Mouse (Mus musculus): ENCODE results near the gene Tstd1.

The Tstd1 gene

DNA sequence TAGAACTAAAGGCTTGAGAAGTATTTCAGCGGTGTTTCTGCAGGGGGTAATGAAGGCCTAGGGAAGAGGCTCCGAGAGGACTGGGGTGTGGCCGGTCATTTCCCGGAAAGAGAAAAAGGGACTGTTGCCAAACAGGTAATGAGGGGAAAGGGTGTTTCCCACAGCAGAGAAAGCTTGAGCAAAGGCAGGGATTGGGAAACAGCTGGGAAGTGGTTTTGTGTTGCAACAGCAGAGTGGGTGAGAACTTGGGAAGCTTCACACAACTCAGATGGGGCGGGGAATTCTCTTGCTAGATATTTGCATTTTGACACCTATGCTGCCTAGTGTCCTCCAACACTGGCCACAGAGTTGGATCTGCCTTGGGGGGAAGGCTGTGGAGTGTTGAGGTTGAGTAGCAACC is 34.3 kb downstream of the Tstd1 start:
- no peak for DNase-seq (ENCODE audit: extremely low spot score)

DNA sequence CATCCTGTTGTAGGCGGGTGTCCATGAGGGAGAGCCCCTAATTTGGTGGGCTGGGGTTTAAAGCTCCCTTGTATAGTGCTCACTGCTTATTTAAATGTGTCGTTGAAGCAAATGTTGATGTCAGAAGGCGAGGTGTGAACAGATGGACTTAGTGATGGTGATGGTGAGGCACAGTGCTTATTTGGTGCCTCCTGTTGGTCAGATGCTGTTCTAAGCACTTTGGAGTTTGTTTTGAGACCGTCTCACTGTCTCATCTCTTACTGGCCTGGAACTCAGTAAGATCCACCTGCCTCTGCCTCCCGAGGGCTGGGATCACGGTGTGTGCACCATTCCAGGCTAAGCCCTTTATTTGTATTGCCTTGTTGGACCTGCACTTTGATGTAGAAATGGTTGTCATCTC is 36.3 kb downstream of the Tstd1 start:
- DNase-seq (ENCODE audit: extremely low spot score): no peak

DNA sequence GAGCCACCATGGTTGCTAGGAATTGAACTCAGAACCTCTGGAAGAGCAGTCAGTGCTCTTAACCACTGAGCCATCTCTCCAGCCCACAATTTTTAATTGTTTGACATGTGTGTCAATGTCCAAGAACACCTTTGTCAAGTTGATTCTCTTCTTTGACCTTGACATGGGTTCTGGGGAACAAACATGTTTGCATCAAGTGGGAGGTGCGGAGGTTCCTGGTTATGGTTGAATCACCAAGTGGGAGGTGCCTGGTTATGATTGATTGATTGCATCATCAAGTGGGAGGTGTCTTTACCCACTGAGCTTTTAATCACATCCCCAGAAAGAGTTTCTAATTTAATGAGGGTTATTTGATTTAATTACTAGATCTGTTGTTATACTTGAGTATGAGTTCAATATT is 38.9 kb downstream of the Tstd1 start:
- DNase-seq (ENCODE audit: extremely low spot score): no peak

DNA sequence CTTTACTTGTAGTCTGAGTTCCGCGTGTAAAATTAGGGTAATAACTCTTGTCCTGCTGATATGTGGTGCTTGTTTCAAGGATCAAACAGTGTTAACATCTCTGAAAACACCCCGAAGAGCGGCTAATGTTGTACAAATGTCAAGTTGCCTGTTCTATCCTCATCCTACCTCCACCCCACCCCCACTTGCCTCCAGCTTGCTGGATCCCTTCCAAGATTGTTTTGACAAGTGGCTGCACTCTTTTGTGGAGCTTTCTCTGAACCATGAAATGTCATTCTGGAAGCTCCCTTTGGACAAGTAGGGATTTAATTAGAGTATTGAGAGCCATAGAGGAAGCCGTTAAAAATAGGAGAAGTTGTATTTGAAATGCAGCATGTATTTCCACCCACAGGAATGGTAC is 41.1 kb downstream of the Tstd1 start:
- no peak for DNase-seq (ENCODE audit: extremely low spot score)

DNA sequence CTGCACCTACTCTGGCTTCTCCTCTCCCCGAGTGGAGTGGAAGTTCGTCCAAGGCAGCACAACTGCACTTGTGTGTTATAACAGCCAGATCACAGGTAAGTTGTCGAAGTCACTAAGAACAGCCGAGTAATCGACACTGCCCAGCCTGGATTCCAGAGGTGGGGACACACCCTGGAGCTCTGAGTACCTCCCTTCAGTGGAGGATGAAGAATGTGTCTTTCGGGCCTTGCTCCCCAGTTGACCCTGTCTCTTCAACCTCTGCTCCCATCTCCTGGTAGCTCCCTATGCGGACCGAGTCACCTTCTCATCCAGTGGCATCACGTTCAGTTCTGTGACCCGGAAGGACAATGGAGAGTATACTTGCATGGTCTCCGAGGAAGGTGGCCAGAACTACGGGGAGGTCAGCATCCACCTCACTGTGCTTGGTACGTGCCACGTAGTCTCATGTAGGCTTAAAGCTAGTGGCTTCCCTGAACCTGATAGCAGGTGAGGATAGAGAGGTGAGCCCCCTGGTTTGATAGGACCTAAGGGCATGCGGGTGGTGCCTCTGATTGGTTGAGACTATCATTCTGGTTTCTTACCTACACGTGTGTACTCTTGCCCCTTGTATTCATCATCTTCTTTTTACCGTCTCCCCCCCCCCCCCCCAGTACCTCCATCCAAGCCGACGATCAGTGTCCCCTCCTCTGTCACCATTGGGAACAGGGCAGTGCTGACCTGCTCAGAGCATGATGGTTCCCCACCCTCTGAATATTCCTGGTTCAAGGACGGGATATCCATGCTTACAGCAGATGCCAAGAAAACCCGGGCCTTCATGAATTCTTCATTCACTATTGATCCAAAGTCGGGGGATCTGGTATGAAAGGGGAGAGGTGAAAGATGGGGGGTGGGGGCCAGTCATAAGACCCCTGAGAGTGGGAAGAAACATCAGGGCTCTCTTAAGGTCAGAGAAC is 42.2 kb downstream of the Tstd1 start:
- no peak for DNase-seq (ENCODE audit: extremely low spot score)

DNA sequence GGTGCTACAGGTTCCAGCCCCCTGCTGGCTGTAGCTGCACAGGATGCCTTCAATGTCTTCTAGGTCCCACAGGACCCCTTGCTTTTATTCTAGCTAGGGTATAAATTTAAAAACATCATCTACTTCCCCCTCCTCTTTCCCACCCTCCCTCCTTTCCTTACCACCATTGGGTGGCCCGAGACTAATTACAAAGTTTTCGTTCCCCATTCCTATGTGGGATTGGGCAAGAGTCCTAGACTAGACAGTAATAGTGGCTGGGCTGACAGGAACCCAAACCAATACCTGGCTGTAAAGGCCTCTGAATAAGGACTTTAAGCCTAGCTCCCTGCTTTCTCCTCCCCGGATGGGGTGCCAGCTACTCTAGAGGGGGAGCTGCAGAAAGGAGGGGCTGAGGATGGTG is 44.5 kb downstream of the Tstd1 start:
- no peak for DNase-seq (ENCODE audit: extremely low spot score)

DNA sequence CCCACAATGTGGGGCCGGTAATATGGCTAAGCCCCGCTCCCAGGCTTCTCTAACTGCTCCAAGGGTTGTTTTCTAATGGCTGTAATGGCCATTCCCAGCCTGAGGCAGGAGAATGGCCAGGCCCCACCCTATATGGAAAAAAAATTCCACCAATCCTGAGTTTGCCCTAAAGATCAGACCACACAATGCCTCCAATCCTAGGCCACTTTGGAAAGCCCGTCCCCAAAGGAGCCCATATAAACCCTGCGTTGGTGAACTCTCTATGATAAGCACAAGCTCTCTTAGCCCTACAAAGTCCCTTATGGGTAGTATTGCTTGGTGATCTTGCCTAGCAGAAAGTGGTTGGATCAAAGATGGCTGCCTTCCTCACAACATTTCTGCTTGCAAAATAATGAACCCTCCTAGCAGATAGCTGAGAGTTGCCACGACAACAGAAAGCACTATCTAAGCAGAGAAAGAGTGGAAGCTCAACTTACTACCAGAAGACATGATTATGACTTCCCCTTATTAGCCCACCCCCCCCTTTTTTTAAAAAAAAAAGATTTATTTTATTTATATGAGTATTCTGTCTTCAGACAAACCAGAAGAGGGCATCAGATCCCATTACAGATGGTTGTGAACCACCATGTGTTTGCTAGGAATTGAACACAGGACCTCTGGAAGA is 47.2 kb downstream of the Tstd1 start:
- no peak for DNase-seq (ENCODE audit: extremely low spot score)

DNA sequence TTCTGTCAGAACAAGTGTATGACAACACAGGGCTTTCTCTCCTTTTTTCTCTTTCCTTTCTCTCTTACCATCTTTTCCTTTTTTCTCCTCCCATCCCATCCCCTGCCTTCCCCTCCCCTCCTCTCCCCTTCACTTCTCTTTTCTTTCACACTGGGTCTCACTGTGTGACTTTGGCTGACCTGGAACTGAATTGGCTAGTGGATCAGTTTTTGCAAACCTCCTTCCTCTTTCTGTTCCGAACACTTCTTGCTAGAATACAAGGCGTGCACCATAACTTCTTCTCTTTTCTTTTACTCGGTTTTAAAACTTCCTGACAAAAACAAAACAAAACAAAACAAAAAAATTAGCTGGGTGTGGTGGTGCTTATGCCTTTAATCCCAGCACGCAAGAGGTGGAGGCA is 47.9 kb downstream of the Tstd1 start:
- no peak for DNase-seq (ENCODE audit: extremely low spot score)

DNA sequence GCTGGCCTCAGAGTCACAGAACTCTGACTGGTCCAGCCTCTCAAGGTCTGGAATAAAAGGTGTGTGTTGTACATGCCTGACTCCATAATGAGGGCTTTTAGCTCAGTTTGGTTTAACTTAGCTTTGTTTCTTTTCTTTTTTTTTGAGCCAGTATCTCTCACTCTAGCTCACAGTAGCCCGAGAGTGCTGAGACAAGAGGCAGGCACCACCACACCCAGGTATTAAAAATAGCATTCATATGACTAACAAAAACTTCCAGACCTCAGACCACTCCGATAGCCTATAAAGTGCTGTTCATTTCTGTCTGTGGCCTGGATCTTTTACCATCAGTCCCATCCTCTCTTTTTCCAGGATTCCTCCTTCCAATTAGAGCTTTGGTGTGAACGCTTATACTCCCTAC is 51.0 kb downstream of the Tstd1 start:
- no peak for DNase-seq (ENCODE audit: extremely low spot score)

Measured in embryo, embryonic 9.5 days (tissue).